Mouse (Mus musculus): ENCODE data around the gene Siah1b.

DNA sequence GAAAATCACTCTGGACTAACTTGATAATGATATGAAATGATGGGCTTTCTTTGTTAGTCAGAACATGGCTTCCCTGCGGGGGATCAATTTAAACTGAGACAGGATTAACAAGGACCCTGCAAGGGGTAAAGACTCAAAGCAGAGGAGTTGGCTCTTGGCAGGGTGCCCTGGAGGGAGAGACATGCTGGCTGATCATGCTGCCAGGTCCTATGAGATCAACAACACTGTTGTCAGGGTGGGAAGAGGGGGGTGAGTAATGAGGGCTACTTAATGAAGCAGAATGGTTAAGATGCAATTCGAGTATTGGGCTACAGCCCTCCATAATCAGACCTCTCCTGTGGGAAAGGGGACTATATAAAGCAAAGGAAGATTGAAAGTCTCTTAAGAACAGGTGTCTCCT, 37.4 kb downstream of the Siah1b start:
- TF ChIP-seq CTCF (IDR thresholded peaks at IDR 0.05; ENCODE audit: control insufficient read depth, insufficient read depth, low read length) (no peak), POLR2A (IDR thresholded peaks at IDR 0.05; ENCODE audit: borderline replicate concordance, control insufficient read depth, low read depth, low read length) (no peak)

Data from bone marrow, adult 2 months (tissue).